Mouse (Mus musculus) T-helper 2 cell (primary cell): Measurements from ENCODE around the gene Kcng1.

Experiments used
- in situ Hi-C: fragments of 300-600 bp; cut with MboI, MseI; formaldehyde crosslinking; loops from one replicate; pipeline ENCODE4 v1.15.1; 2025; ENCODE audit warnings: high pct_unique_total_duplicates

Kcng1 gene

DNA sequence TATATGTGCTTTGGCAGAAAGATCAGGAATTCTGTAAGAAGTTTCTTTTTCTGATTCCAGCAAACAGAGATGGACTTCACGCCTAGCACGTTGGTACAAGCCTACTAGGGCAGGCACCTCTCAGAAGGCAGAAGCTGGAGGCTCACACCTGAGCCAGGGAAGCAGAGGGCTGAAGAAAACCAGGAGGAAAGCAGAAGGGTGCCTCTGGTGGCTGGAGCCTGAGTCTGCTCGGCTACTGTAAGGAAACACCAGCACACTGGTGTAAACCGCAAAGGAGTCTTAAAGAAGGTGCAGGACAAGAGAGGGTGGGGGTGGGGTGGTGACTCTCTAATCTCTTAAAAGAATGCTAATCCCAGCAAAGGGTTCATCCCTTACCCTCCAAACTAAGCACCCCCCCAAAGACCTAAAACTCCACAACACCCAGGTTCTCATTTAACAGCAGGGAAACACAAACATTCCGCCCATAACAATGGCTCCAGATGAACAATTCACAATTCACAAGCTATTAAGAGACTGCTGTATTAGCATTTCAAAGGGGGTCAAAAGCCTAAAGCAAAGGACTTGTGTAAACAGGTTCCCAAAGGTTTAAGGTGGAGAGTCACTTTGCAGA, 67.6 kb downstream of the Kcng1 start:
- in situ Hi-C loops = loop anchor here (25.0 kb wide), 1 partner anchor 1948 kb away; no protein-coding TSS in a partner anchor
